Mouse (Mus musculus): ENCODE data around the gene Paip2b. TPM values are rescaled to one million over a fixed set of nuclear protein-coding genes. Genes with fewer than 3 reads are reported as not detected.

Gene Paip2b
- 3.7 and 3.9 TPM in 2 replicates for polyA plus RNA-seq (2015; fragmentation: Nextera tagmentation; extraction: Ambion mirVana)

GRCm38 (mm10) chr6:83831606-83832123 lies at the start of gene Paip2b:
Gene Paip2b, minus strand, starts transcription at chr6:83831741.
- ATAC-seq (ENCODE audit: low read depth) (peak; percentile 97), DNase-seq (peak; percentile 97)
- H3K9ac ChIP-seq = peak within 1 kb of the TSS; percentile 79
- no peaks in the 10 kb centered on the region for H3K27me3 ChIP-seq
- H3K4me1 ChIP-seq (replicated peaks) = peaks cover 20% of the 10 kb centered on the region
- H3K4me2 ChIP-seq = peak within 1 kb of the TSS; percentile 94
- H3K4me3 ChIP-seq (replicated peaks) = peak within 1 kb of the TSS; percentile 69
- H3K27ac ChIP-seq = peak within 1 kb of the TSS; percentile 66
- H3K36me3 ChIP-seq = no peaks in the 10 kb centered on the region
- no peaks in the 10 kb centered on the region for H3K9me3 ChIP-seq (replicated peaks)
- WGBS (ENCODE audit: insufficient replicate concordance) = under 1% methylated on average over 37 of the region's 37 CpGs

GRCm38 (mm10) chr6:83879815-83880214 lies 48.3 kb upstream of the Paip2b start:
- no peaks in the 10 kb centered on the region for H3K27me3 ChIP-seq
- no peak for ATAC-seq (ENCODE audit: low read depth)
- no peak overlapping the region for H3K27ac ChIP-seq
- H3K9ac ChIP-seq = no peak overlapping the region
- no peak overlapping the region for H3K4me3 ChIP-seq (replicated peaks)
- peak; percentile 15 for DNase-seq
- no peaks in the 10 kb centered on the region for H3K36me3 ChIP-seq
- no peak overlapping the region for H3K4me2 ChIP-seq
- 2% methylated on average over 4 of the region's 4 CpGs for WGBS (ENCODE audit: insufficient replicate concordance)
- H3K9me3 ChIP-seq (replicated peaks) = no peaks in the 10 kb centered on the region
- no peaks in the 10 kb centered on the region for H3K4me1 ChIP-seq (replicated peaks)

- Histone ChIP-seq H3K9ac (peak overlapping the region; percentile 76), H3K9me3 (replicated peaks) (no peaks in the 10 kb centered on the region), H3K4me1 (replicated peaks) (peaks cover 19% of the 10 kb centered on the region), H3K4me3 (replicated peaks) (peak overlapping the region; percentile 68), H3K27me3 (0 out of 2 replicates have a peak, but pooled peaks cover 8% of the 10 kb centered on the region), H3K27ac (peak overlapping the region; percentile 55; the same call in 1 of the 2 replicates), H3K4me2 (peak overlapping the region; percentile 99), H3K36me3 (no peaks in the 10 kb centered on the region)
- 4% methylated on average over 19 of the region's 19 CpGs for WGBS (ENCODE audit: insufficient replicate concordance)
- DNase-seq = peak; percentile 50
- peak; percentile 31; the same call in 1 of the 2 replicates for ATAC-seq (ENCODE audit: low read depth)
These were observed 36.4 kb upstream of the Paip2b start for GRCm38 (mm10) chr6:83867598-83868585.

GRCm38 (mm10) chr6:83866954-83867597 lies 35.5 kb upstream of the Paip2b start, which contains the start of gene Zfp638:
Gene Zfp638, plus strand, starts transcription at chr6:83867109.
- under 1% methylated on average over 50 of the region's 50 CpGs for WGBS (ENCODE audit: insufficient replicate concordance)
- H3K27me3 ChIP-seq = 0 out of 2 replicates have a peak, but pooled peaks cover 8% of the 10 kb centered on the region

GRCm38 (mm10) chr6:83866423-83866822 lies 34.9 kb upstream of the Paip2b start:
- DNase-seq = no peak
- Histone ChIP-seq H3K4me3 (replicated peaks) (no peak overlapping the region), H3K4me2 (peak overlapping the region; percentile 99), H3K9ac (0 out of 2 replicates have a peak overlapping the region, but pooled peaks have one; percentile 17), H3K27me3 (0 out of 2 replicates have a peak, but pooled peaks cover 8% of the 10 kb centered on the region), H3K36me3 (no peaks in the 10 kb centered on the region), H3K9me3 (replicated peaks) (no peaks in the 10 kb centered on the region), H3K4me1 (replicated peaks) (peaks cover 19% of the 10 kb centered on the region), H3K27ac (no peak overlapping the region)
- no peak for ATAC-seq (ENCODE audit: low read depth)
- WGBS (ENCODE audit: insufficient replicate concordance) = 26% methylated on average over 4 of the region's 4 CpGs

More at GRCm38 (mm10) chr6:83866954-83867597, 35.5 kb upstream of the Paip2b start, which contains the start of gene Zfp638:
- H3K4me2 ChIP-seq = peak within 1 kb of the TSS; percentile 99
- H3K9me3 ChIP-seq (replicated peaks) = no peaks in the 10 kb centered on the region
- peak within 1 kb of the TSS; percentile 68 for H3K4me3 ChIP-seq (replicated peaks)
- ATAC-seq (ENCODE audit: low read depth) = peak; percentile 96
- H3K9ac ChIP-seq = peak within 1 kb of the TSS; percentile 76
- peaks cover 19% of the 10 kb centered on the region for H3K4me1 ChIP-seq (replicated peaks)
- DNase-seq = peak; percentile 93
- H3K36me3 ChIP-seq = no peaks in the 10 kb centered on the region
- peak within 1 kb of the TSS; percentile 55; the same call in 1 of the 2 replicates for H3K27ac ChIP-seq

GRCm38 (mm10) chr6:83863538-83863937 lies 32.0 kb upstream of the Paip2b start:
- H3K4me3 ChIP-seq (replicated peaks) = no peak overlapping the region
- H3K4me1 ChIP-seq (replicated peaks) = peaks cover 19% of the 10 kb centered on the region
- 0 out of 2 replicates have a peak, but pooled peaks cover 3% of the 10 kb centered on the region for H3K27me3 ChIP-seq
- no peaks in the 10 kb centered on the region for H3K36me3 ChIP-seq
- ATAC-seq (ENCODE audit: low read depth) (no peak), DNase-seq (no peak)
- WGBS (ENCODE audit: insufficient replicate concordance) = 36% methylated on average over 4 of the region's 4 CpGs
- no peak overlapping the region for H3K9ac ChIP-seq
- no peak overlapping the region for H3K27ac ChIP-seq
- H3K9me3 ChIP-seq (replicated peaks) = no peaks in the 10 kb centered on the region
- H3K4me2 ChIP-seq = no peak overlapping the region

GRCm38 (mm10) chr6:83860033-83860432 lies 28.5 kb upstream of the Paip2b start:
- H3K9ac ChIP-seq = no peak overlapping the region
- DNase-seq = no peak
- no peaks in the 10 kb centered on the region for H3K4me1 ChIP-seq (replicated peaks)
- WGBS (ENCODE audit: insufficient replicate concordance) = 72% methylated on average over 9 of the region's 9 CpGs
- no peaks in the 10 kb centered on the region for H3K9me3 ChIP-seq (replicated peaks)
- H3K36me3 ChIP-seq = no peaks in the 10 kb centered on the region
- H3K27ac ChIP-seq = no peak overlapping the region
- no peak overlapping the region for H3K4me2 ChIP-seq
- ATAC-seq (ENCODE audit: low read depth) = no peak
- no peaks in the 10 kb centered on the region for H3K27me3 ChIP-seq
- H3K4me3 ChIP-seq (replicated peaks) = no peak overlapping the region

- Histone ChIP-seq H3K27ac (no peak overlapping the region), H3K27me3 (no peaks in the 10 kb centered on the region), H3K36me3 (no peaks in the 10 kb centered on the region), H3K4me3 (replicated peaks) (no peak overlapping the region), H3K9me3 (replicated peaks) (no peaks in the 10 kb centered on the region), H3K9ac (no peak overlapping the region), H3K4me2 (no peak overlapping the region), H3K4me1 (replicated peaks) (no peaks in the 10 kb centered on the region)
- no peak for ATAC-seq (ENCODE audit: low read depth)
- DNase-seq = no peak
- WGBS (ENCODE audit: insufficient replicate concordance) = 71% methylated on average over 5 of the region's 5 CpGs
These were observed 25.9 kb upstream of the Paip2b start for GRCm38 (mm10) chr6:83857476-83857875.

- WGBS (ENCODE audit: insufficient replicate concordance) = 67% methylated on average over 2 of the region's 2 CpGs
These were observed 17.9 kb upstream of the Paip2b start for GRCm38 (mm10) chr6:83849446-83849845.

GRCm38 (mm10) chr6:83846141-83846540 lies 14.6 kb upstream of the Paip2b start:
- H3K36me3 ChIP-seq = no peaks in the 10 kb centered on the region
- H3K9me3 ChIP-seq (replicated peaks) = no peaks in the 10 kb centered on the region
- no peak overlapping the region for H3K27ac ChIP-seq
- WGBS (ENCODE audit: insufficient replicate concordance) = 76% methylated on average over 2 of the region's 2 CpGs
- H3K4me2 ChIP-seq = no peak overlapping the region
- no peak overlapping the region for H3K9ac ChIP-seq
- ATAC-seq (ENCODE audit: low read depth) = no peak
- H3K27me3 ChIP-seq = no peaks in the 10 kb centered on the region
- no peak for DNase-seq
- H3K4me3 ChIP-seq (replicated peaks) = no peak overlapping the region
- H3K4me1 ChIP-seq (replicated peaks) = no peaks in the 10 kb centered on the region

More at GRCm38 (mm10) chr6:83849446-83849845, 17.9 kb upstream of the Paip2b start:
- no peak overlapping the region for H3K4me3 ChIP-seq (replicated peaks)
- no peak overlapping the region for H3K4me2 ChIP-seq
- H3K27me3 ChIP-seq = no peaks in the 10 kb centered on the region
- H3K27ac ChIP-seq = no peak overlapping the region
- DNase-seq = no peak
- H3K36me3 ChIP-seq = no peaks in the 10 kb centered on the region
- H3K4me1 ChIP-seq (replicated peaks) = no peaks in the 10 kb centered on the region
- no peak overlapping the region for H3K9ac ChIP-seq
- no peak for ATAC-seq (ENCODE audit: low read depth)
- no peaks in the 10 kb centered on the region for H3K9me3 ChIP-seq (replicated peaks)

GRCm38 (mm10) chr6:83844913-83845312 lies 13.4 kb upstream of the Paip2b start:
- Histone ChIP-seq H3K4me3 (replicated peaks) (no peak overlapping the region), H3K4me1 (replicated peaks) (no peaks in the 10 kb centered on the region), H3K9me3 (replicated peaks) (no peaks in the 10 kb centered on the region), H3K36me3 (no peaks in the 10 kb centered on the region), H3K27me3 (no peaks in the 10 kb centered on the region), H3K27ac (no peak overlapping the region), H3K9ac (no peak overlapping the region), H3K4me2 (no peak overlapping the region)
- DNase-seq (no peak), ATAC-seq (ENCODE audit: low read depth) (no peak)
- 69% methylated on average over 10 of the region's 10 CpGs for WGBS (ENCODE audit: insufficient replicate concordance)

Measured in liver, embryonic 13.5 days (tissue).